Mouse (Mus musculus) liver, embryonic 16.5 days (tissue): Measurements from ENCODE around the gene Nfu1. TPM values are rescaled to one million over a fixed set of nuclear protein-coding genes. Genes with fewer than 3 reads are reported as not detected.

Experiments
- ATAC-seq: fragments of 200-750 bp; cut with Nextera tagmentation; 2 replicates; pipeline ENCODE4 v1.8.0; 2017; ENCODE audit warnings: low read depth, mild to moderate bottlenecking, moderate number of reproducible peaks, moderate library complexity
- H3K27ac ChIP-seq: fragments of 300-500 bp; sonication (generic); 2 replicates; pipeline ENCODE4 v1.5.1; 2014; ENCODE audit warnings: mild to moderate bottlenecking, low read length
- H3K27me3 ChIP-seq: fragments of 300-500 bp; sonication (generic); 2 replicates; pipeline ENCODE4 v1.6.1; 2014; ENCODE audit warnings: low read depth, low read length, mixed read lengths; ENCODE audit not compliant: control insufficient read depth, insufficient read depth
- H3K36me3 ChIP-seq: fragments of 300-500 bp; sonication (generic); 2 replicates; pipeline ENCODE4 v1.6.1; 2014; ENCODE audit warnings: mild to moderate bottlenecking; ENCODE audit not compliant: control insufficient read depth, insufficient read depth
- H3K4me1 ChIP-seq: fragments of 300-500 bp; sonication (generic); 2 replicates; pipeline ENCODE4 v1.6.1; 2014; ENCODE audit warnings: low read depth, low read length, mixed read lengths; ENCODE audit not compliant: control insufficient read depth
- H3K4me2 ChIP-seq: fragments of 300-500 bp; sonication (generic); 2 replicates; pipeline ENCODE4 v1.6.1; 2014; ENCODE audit warnings: low read depth, low read length, mixed read lengths
- H3K4me3 ChIP-seq: fragments of 300-500 bp; sonication (generic); 2 replicates; pipeline ENCODE4 v1.5.1; 2014; ENCODE audit warnings: low read depth, mild to moderate bottlenecking, low read length
- H3K9ac ChIP-seq: fragments of 300-500 bp; sonication (generic); 2 replicates; pipeline ENCODE4 v1.6.1; 2014; ENCODE audit warnings: low read depth, low read length
- H3K9me3 ChIP-seq: fragments of 300-500 bp; sonication (generic); replicated peaks from 2 replicates; pipeline ENCODE4 v1.6.1; 2016; ENCODE audit warnings: low read length; ENCODE audit not compliant: control insufficient read depth
- WGBS: fragments of 180-500 bp; shearing (Covaris S2); extraction: QIAGEN DNeasy Blood & Tissue Kit; methylation state at CpG from one replicate; pipeline ENCODE4 v1.1.7; 2014; ENCODE audit not compliant: insufficient replicate concordance; 5-methylcytosine and 5-hydroxymethylcytosine counted together
- polyA plus RNA-seq: library from polyadenylated mRNA; unstranded; fragments of >200 nt; fragmentation: Nextera tagmentation; extraction: Ambion mirVana; gene quantifications from 2 replicates; pipeline ENCODE4 v1.2.1, GENCODE M21; 2015

Gene Nfu1
- polyA plus RNA-seq, 1 experiment from 2014 or later: 40.9 TPM

DNA sequence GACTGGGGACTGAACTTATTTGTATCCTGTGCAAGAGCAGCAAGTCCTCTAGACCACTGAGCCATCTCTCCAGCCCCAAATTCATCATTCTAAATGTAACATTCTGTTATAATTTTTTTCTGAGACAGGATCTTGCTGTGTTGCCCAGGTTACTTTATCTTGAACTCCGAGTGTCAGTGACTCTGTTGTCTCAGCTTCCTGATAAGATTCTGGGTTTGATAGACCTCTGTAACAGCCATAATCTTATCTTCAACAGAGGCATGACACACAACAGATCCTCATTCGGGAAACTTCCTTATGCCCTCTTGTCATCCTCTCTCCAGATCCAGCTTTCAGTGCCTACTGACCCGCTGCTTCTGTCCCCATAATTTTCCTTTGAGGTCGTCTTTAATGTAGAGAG, 63.7 kb downstream of the Nfu1 start:
- Histone ChIP-seq H3K4me3 (no peak overlapping the region), H3K9me3 (no peaks in the 10 kb centered on the region), H3K4me1 (peaks cover 13% of the 10 kb centered on the region), H3K9ac (no peak overlapping the region), H3K36me3 (peaks cover 12% of the 10 kb centered on the region), H3K27me3 (no peaks in the 10 kb centered on the region), H3K4me2 (no peak overlapping the region), H3K27ac (no peak overlapping the region)
- WGBS: 19% methylated on average over 4 of the region's 4 CpGs
- no peak for ATAC-seq

DNA sequence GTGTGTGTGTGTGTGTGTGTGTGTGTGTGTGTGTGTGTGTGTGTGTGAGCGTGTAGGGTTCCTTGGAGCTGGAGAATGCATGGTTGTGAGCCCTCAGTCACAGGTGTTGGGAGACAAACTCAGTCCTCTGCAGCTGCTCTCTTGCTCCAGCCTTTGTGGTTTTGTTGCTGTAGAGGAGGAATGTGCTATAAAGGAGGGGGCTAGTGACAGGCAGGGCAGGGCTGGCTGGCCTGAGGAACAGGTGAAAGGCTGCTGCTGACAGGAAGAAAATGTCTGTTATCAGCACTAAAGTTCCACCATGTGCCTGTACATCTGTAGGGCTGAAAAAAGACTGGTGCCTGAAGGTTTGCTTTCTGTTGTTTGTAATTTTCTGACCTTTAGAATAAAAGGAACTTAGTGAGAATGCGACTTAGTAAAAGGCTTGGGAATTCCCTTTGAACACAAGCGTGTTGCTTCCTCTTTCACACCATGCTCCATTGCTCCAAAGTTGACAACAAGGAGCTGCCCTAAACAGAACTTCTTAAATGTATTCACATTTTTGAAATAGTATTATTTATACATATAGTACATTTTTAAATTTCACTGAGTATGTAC, 66.2 kb downstream of the Nfu1 start:
- peaks cover 12% of the 10 kb centered on the region for H3K36me3 ChIP-seq
- H3K27me3 ChIP-seq: no peaks in the 10 kb centered on the region
- H3K9me3 ChIP-seq: no peaks in the 10 kb centered on the region
- no peak overlapping the region for H3K4me3 ChIP-seq
- no peak overlapping the region for H3K4me2 ChIP-seq
- ATAC-seq: peak; percentile 48; the same call in 1 of the 2 replicates
- 21% methylated on average over 3 of the region's 3 CpGs for WGBS
- no peak overlapping the region for H3K27ac ChIP-seq
- peaks cover 5% of the 10 kb centered on the region for H3K4me1 ChIP-seq
- H3K9ac ChIP-seq: no peak overlapping the region

Other genes starting within 250 kb of the Nfu1 start
- gene Anxa4, start 215.7 kb upstream of the Nfu1 start, polyA plus RNA-seq: 42.9 and 45.5 TPM in 2 replicates
- 3.4 TPM in 2 replicates for gene Aak1, start 159.7 kb upstream of the Nfu1 start, polyA plus RNA-seq
- gene Gfpt1, start 33.6 kb downstream of the Nfu1 start, polyA plus RNA-seq: 6.2 and 6.7 TPM in 2 replicates
- not detected in 2 replicates for gene D6Ertd527e, start 95.5 kb downstream of the Nfu1 start, polyA plus RNA-seq